Mouse (Mus musculus): ENCODE results near the gene Ier5l.

Gene Ier5l

GRCm38 (mm10) chr2:30474039-30474438 lies at the start of gene Ier5l:
Gene Ier5l, minus strand, starts transcription at chr2:30474219.
- peak; percentile 77 for DNase-seq (ENCODE audit: low read depth)

- no peak for DNase-seq (ENCODE audit: low read depth)
Observed at GRCm38 (mm10) chr2:30523727-30524126, 49.7 kb upstream of the Ier5l start.

- DNase-seq (ENCODE audit: low read depth) = no peak
Observed at GRCm38 (mm10) chr2:30510711-30511380, 36.8 kb upstream of the Ier5l start.

DNA sequence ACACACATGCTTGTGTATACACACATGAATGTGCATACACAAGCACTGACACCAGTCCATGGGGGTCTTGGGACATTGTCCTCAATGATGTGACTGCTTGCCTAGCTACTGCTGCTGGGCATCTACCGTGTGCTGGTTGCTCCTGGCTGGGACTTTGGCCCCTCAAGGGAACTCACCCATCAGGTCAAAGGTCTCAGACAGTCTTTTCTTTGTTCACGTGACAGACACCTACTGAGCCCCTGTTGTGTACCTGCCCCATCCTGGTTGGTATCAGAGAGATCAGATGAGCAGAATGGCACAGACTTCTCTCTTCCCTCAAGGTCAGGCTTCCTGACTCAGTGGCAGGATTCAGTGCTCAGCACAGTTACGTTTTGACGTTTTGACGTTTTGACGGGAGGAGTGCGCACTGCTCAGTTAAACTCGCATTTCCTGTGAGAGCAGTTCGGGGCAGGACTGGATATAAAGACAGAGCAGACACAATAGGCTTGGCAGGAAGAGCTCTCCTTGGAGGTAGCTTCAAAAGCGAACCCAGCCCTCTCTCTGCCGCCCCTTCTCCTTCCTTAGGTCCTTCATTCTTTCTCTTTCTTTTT lies 33.2 kb upstream of the Ier5l start:
- peak; percentile 24 for DNase-seq (ENCODE audit: low read depth)

- DNase-seq (ENCODE audit: low read depth) = no peak
Observed at GRCm38 (mm10) chr2:30503677-30504621, 29.9 kb upstream of the Ier5l start.

GRCm38 (mm10) chr2:30501701-30502100 lies 27.7 kb upstream of the Ier5l start:
- no peak for DNase-seq (ENCODE audit: low read depth)

DNA sequence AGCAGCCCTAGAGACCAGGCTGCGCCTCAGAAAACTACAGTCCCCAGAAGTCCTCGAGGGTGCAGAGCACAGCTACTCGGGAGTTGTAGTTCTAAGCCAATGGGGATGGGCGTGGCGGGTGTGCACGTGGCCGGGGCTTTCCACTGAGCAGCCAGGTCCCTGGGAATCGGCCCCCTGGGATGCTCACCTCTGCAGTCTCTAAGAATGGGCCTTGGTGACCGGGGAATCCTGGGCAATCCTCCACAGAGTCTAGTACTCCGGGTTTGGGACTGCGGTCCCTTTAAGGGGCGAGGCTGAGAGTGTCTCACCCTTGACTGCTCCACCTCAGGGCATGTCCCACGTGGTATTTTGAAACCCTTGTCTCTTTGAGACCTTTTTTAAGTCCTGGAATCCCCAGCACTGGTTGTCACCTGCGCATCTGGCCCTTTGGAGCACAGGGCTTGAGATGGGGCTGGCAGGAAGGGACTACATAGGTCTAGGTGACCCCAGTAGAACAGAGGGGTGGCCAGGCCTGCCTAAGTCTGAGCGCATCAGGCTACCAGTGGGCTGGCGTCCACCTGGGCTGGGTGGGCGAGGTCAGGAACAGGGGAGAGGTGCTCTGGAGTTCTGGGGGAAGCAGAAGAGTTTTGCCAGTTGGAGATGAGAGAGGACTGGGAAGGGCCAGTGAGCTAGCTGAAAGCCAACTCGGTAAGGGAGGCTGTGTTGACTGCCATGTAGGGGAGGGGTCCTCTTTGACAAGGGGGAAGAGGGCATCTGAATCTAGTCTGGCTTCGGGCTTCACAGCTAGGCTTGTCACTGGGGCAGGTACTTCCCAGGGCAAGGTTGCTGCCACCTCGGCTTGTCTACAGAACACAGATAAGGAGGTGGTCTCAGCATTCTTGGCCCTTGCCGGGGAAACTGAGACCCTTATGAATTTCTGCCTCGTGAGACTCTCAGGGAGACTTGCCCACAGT lies 22.2 kb upstream of the Ier5l start:
- peak; percentile 64 for DNase-seq (ENCODE audit: low read depth)

DNA sequence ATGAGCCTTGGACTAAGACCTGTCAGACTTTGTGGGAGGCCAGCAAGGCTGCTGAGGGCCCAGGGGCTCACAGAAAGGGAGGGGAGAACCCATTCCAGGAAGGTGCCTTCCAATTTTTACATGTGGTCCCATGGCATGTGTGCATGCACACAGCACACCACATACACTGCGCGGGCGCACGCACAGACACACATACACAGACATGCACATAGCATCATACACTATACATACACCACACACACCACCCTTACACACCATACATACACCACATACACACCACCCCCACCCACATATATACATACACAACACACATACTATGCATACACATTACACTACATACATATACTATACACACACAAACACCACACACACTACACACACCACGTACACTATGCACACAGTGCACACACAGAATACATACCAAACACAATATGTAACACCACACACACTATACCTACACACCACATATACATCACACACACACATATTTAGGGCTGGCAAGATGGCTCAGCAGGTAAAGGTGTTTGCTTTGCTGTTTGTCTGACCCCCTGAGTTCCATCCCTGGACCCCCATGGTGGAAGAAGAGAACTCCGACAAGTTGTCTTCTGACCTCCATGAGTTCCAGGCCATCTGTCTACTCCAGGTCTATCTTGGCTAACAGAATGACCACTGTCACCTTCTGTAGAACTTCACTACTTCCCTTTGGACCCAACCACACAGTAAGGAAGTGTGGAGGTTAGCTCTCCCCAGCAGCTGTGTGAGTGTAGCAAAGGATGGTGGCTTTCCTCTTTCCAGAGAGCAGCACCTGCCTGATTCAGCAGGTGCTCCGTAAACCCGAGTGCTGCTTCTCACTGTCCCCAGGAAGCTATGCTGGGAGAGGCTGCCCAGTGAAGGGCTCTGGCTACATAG lies 21.2 kb upstream of the Ier5l start:
- DNase-seq (ENCODE audit: low read depth) = no peak

DNA sequence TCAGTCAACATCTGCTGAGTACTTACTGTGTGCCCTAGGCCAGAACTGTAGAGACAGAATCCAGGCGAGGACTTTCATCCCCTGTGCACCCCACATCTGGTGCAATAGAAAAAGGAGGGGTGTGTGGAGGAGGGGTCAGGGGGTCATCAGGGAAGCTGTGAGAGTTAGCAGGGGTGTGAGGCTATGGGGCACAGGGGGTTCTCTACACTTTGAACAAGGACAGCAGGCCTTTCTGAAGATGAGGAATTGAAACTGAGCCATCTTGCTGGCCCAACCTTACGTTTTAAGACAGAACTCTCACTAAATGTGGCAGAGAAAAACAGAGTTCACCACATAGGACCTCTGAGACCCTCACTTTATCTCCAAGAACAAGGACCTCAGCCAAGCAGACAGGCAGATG lies 16.4 kb upstream of the Ier5l start:
- DNase-seq (ENCODE audit: low read depth) = no peak

DNA sequence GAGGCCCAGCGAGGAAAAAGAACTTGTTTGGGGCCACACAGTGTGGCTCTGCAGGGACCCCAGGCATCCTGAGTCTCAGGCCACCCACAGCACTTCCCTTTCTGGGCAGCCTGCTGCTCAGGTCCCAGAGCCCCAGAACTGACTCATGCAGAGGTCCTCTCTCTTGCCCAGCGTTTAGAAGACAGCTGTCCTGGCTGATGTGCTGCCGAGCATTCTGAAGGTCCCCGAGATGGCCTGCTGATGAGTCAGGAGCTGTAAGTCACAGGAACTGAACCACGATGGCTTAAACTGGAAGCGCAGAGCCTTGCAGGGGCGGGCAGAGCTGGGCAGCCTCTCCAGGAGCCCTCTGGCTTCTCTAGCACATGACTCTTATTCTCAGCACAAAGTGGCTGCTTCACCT lies 13.6 kb upstream of the Ier5l start:
- DNase-seq (ENCODE audit: low read depth) = no peak

GRCm38 (mm10) chr2:30478526-30478925 lies 4.5 kb upstream of the Ier5l start:
- no peak for DNase-seq (ENCODE audit: low read depth)

GRCm38 (mm10) chr2:30476241-30476640 lies 2.2 kb upstream of the Ier5l start:
- no peak for DNase-seq (ENCODE audit: low read depth)

DNA sequence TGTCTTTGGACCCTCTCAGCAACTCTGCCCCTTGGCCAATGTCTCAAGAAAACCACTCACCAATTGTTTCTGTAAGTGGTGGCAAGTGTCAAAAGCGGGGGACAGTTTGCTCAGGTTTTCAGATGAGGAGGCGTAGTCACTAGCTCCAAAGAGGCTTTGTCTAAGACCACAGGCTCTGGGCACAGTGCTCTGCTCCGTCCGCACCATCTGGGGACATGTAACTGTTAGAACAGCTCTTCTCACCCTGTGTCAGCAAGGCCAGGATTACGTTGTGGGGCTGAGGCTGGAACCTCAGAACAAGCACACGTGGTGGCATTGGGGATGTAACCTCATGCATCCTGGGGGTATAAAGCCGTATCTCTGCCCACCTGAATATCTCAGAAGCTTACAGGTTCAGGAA lies 1.4 kb upstream of the Ier5l start:
- DNase-seq (ENCODE audit: low read depth) = no peak

DNA sequence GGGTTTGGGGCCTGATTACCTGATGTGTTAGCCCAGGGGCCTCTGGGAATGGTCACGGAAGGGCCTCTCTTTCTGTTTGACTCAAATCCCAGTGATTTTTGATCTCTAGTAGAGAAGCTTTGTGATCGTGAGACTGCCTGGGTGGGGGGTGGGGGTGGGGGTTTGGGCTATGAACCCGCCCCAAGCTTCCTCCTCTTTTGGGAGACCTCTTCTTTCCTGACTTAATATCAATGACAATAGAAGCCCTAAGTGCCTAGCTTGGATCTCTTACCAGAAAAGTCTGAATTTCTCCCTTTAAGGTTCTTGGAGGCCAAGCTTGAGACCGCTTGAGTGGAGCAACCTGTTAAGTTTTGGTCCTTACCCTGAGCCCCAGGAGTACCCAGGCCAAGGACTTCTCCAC lies 757 bp upstream of the Ier5l start:
- DNase-seq (ENCODE audit: low read depth) = no peak

DNA sequence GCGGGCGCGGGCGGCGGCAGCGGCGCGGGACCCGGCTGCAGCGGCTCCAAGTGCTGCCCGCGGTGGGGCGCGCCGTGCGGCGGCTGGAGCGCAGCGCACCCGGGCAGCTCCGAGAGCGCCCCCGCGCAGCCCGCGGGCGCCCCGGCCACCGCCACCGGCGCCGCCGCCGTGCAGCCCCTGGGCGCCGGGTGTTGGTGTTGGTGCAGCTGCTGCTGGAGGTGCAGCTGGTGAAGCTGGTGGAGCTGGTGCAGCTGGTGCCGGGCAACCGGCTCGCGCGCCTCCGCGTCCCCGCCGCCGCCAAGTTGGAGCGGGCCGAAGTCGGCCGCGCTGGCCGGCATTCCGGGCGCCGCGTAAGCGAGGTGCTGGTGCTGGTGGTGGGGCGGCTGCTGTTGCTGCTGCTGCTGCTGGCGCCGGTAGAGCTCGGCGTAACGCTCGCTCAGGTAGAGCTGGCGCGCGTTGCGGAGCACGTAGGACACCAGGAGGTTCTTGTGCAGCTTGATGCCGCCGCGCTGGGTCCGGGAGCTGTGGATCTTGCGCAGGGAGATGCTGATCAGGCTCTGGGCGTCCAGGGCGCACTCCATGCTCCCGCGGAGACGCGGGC lies 488 bp downstream of the Ier5l start:
- peak; percentile 58 for DNase-seq (ENCODE audit: low read depth)

- DNase-seq (ENCODE audit: low read depth) = peak; percentile 40
Observed at GRCm38 (mm10) chr2:30472731-30473351, 1.2 kb downstream of the Ier5l start.

DNA sequence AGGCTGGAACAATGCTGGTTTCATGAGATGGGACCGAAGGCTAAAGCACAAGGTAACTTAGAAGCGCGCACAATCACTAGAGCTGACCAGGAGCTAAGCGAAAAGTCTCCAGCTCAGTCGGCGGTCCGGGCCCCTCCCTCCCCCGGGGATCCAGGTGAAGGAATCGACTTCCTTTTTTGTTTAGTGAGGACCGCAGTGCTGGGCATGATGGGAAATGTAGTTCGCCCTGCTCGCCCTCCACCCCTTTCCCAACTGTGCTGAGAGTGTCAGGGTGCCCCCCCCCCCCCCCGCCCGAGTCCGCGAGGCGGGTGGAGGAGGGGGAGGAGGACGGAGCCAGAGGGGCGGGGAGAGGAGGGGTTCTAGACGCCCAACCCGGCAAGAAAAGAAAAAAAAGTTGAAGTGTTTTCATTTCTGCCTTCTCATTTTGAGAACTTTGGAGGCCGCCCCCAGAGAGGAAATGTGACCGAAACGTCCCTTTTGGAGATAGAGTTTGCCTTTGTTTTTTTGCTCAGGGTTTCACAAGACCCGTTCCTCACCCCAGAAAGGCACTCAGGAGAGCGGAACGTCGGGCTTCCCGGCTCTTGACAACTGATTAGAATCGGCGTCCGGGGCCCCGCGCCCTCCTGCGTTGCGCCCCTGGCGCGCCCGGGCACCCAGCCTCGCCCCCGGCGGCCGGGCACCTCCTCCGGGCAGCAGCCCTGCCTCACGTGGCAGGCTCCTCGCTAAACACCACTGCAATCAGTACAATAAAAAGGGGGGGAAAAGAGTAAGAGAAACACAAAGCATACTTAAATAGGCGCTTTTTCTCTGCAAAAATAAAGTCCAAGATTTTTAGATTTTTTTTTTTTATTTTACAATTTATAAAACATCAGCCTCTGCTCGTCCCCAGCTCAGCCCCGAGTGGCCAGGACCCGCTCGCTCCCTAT lies 2.0 kb downstream of the Ier5l start:
- peak; percentile 78 for DNase-seq (ENCODE audit: low read depth)

DNA sequence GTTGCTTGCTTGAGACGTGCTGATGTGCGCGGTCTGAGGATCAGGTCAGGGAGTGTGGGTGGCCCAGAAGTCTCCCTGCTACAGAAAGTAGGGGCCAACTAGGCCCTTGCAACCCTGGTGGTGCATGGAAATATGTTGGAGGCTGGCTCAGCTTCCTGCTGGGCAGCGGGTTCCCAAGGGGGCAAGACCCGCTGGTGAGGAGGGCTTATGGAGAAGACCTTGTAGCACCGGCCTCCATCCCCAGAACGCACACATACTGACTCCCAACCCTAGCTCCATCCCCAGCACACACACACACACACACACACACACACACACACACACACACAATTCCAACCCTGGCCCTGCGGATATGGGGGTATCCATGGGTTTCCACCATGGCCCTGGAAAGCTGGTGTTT lies 3.0 kb downstream of the Ier5l start:
- DNase-seq (ENCODE audit: low read depth) = no peak
